Mouse (Mus musculus): ENCODE data around the gene Canx. TPM values are rescaled to one million over a fixed set of nuclear protein-coding genes. Genes with fewer than 3 reads are reported as not detected.
A peak's percentile ranks its signal among the peaks of the same experiment; 100 is the strongest.

Canx gene
- polyA plus RNA-seq (2015; fragmentation: Nextera tagmentation; extraction: Ambion mirVana), result 125 and 130 TPM in 2 replicates

DNA sequence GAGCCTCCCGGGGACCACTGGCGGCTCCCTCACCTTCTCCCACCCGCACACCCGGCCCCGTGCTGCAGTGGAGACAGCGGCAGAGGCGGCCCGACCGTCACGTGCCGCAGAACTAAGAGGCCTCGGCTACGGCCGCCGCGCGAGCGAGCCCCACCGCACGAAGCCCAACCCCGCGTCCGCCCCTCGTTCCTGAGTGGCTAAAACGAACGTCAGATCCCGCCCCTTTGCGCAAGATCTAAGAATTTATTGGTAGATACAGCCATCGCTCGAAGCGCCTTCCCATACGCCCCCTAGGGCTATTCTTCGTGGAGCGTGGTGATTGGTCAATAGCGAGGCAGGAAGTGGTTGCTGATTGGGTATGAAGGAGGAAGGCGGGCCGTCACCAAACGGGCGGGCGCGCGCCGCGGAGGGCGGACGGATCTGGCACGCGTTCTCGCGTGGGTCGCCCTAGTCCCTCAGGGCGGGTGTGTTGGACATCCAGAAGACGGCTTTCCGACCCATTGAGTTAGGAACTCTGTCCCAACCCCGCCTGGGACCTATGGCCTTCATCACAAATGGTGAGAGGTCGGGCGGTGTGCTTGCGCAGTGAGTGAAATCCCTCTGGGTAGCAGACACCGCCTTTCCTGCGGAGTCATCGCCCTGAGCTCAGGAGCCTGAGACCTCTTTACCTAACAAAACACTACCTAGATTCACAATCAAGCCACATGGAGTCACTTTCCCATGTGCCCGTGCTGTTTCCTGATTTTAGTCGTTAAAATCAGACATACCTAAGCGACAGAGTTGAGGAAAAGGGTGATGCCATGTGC is at the start of gene Canx:
Canx (minus strand) TSS at position 178 of the 806 bp plus-strand sequence.
- peak within 1 kb of the TSS; percentile 95 for H3K4me3 ChIP-seq (ENCODE audit: low read depth, low read length)
- H3K36me3 ChIP-seq (replicated peaks; ENCODE audit: insufficient read depth, low read length), result no peaks in the 10 kb centered on the region
- H3K27me3 ChIP-seq (ENCODE audit: insufficient read depth, low read length), result no peaks in the 10 kb centered on the region
- TF ChIP-seq EP300 (IDR thresholded peaks at IDR 0.05; ENCODE audit: low read depth) (peak; percentile 77; the same call in 1 of the 2 replicates), CTCF (IDR thresholded peaks at IDR 0.05; ENCODE audit: low read depth) (peak; percentile 29; the same call in 1 of the 2 replicates)
- peak; percentile 93 for ATAC-seq
- peak; percentile 98 for DNase-seq
- H3K9ac ChIP-seq (replicated peaks), result peak within 1 kb of the TSS; percentile 99
- H3K27ac ChIP-seq (ENCODE audit: low read depth), result peak within 1 kb of the TSS; percentile 94
- WGBS (ENCODE audit: insufficient replicate concordance), result under 1% methylated on average over 64 of the region's 64 CpGs
- peak within 1 kb of the TSS; percentile 93 for H3K4me2 ChIP-seq (ENCODE audit: low read depth, low read length)
- no peaks in the 10 kb centered on the region for H3K9me3 ChIP-seq (ENCODE audit: low read length)
- peaks cover 26% of the 10 kb centered on the region for H3K4me1 ChIP-seq (ENCODE audit: insufficient read depth)

DNA sequence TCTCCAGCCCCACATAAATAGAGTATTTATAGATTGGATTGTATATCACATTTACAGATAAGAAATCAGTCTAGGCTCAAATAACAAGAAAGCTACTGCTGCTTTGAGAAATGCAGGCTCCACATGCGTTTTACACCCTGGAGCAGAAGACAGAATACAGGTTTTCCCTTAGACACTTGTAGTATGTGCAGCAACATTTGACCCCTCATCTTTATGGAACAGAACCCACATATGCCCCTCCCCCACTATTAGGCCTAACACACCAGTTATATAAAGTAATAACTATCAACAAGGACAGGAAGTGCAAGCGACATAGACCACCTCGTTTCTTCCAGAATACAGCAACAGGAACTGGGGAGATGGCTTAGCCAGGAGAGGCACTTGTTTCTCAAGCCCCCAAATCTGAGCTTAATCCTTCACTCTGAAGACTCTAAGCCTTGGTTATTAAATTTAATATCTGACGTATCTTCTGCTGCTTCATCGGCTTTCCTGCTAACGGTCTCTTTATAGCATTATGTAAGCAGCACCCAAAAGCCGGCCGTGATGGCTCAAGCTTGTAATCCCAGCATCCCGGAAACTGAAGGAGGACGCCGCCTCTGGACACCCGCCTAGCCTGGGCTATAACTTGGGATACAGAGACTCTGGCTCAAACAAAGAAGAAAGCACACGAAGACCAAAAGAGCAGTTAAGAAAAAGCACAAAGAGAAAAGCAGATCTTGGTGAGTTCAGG is 49.0 kb upstream of the Canx start:
- no peak for TF ChIP-seq CTCF (IDR thresholded peaks at IDR 0.05; ENCODE audit: low read depth)
- no peak for TF ChIP-seq EP300 (IDR thresholded peaks at IDR 0.05; ENCODE audit: low read depth)
- no peaks in the 10 kb centered on the region for H3K27me3 ChIP-seq (ENCODE audit: insufficient read depth, low read length)
- H3K36me3 ChIP-seq (replicated peaks; ENCODE audit: insufficient read depth, low read length), result peaks cover 4% of the 10 kb centered on the region
- no peak overlapping the region for H3K9ac ChIP-seq (replicated peaks)
- ATAC-seq (no peak), DNase-seq (no peak)
- 89% methylated on average over 13 of the region's 13 CpGs for WGBS (ENCODE audit: insufficient replicate concordance)
- no peak overlapping the region for H3K27ac ChIP-seq (ENCODE audit: low read depth)
- no peak overlapping the region for H3K4me3 ChIP-seq (ENCODE audit: low read depth, low read length)
- H3K9me3 ChIP-seq (ENCODE audit: low read length), result no peaks in the 10 kb centered on the region
- H3K4me1 ChIP-seq (ENCODE audit: insufficient read depth), result peaks cover 18% of the 10 kb centered on the region
- no peak overlapping the region for H3K4me2 ChIP-seq (ENCODE audit: low read depth, low read length)

DNA sequence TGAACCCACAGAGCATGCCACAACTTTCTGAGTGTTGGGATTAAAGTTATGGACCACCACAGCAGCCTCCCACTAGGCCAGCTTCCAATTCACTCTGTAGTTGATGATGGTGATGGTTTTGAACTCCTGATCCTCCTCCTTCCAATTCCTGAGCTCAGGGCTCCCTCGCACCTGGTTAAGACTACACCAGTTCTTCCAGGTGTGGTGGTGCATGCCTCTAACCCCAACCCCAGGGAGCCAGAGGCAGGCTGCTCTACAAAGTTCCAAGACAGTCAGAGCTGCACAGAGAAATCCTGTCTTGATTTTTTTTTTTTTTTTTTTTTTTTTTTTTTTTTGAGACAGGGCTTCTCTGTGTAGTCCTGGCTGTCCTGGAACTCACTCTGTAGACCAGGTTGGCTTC is 48.1 kb upstream of the Canx start:
- TF ChIP-seq CTCF (IDR thresholded peaks at IDR 0.05; ENCODE audit: low read depth), result no peak
- TF ChIP-seq EP300 (IDR thresholded peaks at IDR 0.05; ENCODE audit: low read depth), result no peak
- H3K4me2 ChIP-seq (ENCODE audit: low read depth, low read length), result no peak overlapping the region
- no peaks in the 10 kb centered on the region for H3K36me3 ChIP-seq (replicated peaks; ENCODE audit: insufficient read depth, low read length)
- H3K27me3 ChIP-seq (ENCODE audit: insufficient read depth, low read length), result no peaks in the 10 kb centered on the region
- DNase-seq (no peak), ATAC-seq (no peak)
- no peaks in the 10 kb centered on the region for H3K9me3 ChIP-seq (ENCODE audit: low read length)
- peaks cover 12% of the 10 kb centered on the region for H3K4me1 ChIP-seq (ENCODE audit: insufficient read depth)
- no peak overlapping the region for H3K9ac ChIP-seq (replicated peaks)
- H3K27ac ChIP-seq (ENCODE audit: low read depth), result no peak overlapping the region
- 83% methylated on average over 1 of the region's 1 CpGs for WGBS (ENCODE audit: insufficient replicate concordance)
- no peak overlapping the region for H3K4me3 ChIP-seq (ENCODE audit: low read depth, low read length)

DNA sequence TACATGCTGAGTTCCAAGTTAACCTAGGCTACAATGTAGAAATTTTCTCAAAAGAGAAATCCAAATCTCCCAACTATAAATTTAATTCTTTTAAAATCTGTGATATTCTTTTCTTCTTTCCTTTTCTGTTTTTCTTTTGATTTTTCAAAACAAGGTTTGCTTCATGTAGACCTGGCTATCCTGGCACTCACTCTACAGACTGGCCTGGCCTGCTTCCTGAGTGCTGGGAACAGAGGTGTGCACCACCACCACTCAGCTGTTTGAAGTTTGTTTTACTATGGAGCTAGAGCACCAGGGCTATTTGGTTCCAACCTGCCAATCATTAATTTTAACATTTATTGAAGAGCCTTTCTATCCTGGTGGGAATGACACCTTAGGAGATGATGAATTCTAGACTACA is 47.6 kb upstream of the Canx start:
- H3K27ac ChIP-seq (ENCODE audit: low read depth), result no peak overlapping the region
- H3K4me3 ChIP-seq (ENCODE audit: low read depth, low read length), result no peak overlapping the region
- no peak for DNase-seq
- no peaks in the 10 kb centered on the region for H3K9me3 ChIP-seq (ENCODE audit: low read length)
- no peaks in the 10 kb centered on the region for H3K27me3 ChIP-seq (ENCODE audit: insufficient read depth, low read length)
- TF ChIP-seq EP300 (IDR thresholded peaks at IDR 0.05; ENCODE audit: low read depth) (no peak), CTCF (IDR thresholded peaks at IDR 0.05; ENCODE audit: low read depth) (no peak)
- no peak for ATAC-seq
- H3K4me1 ChIP-seq (ENCODE audit: insufficient read depth), result peaks cover 12% of the 10 kb centered on the region
- H3K9ac ChIP-seq (replicated peaks), result no peak overlapping the region
- H3K36me3 ChIP-seq (replicated peaks; ENCODE audit: insufficient read depth, low read length), result no peaks in the 10 kb centered on the region
- no peak overlapping the region for H3K4me2 ChIP-seq (ENCODE audit: low read depth, low read length)

DNA sequence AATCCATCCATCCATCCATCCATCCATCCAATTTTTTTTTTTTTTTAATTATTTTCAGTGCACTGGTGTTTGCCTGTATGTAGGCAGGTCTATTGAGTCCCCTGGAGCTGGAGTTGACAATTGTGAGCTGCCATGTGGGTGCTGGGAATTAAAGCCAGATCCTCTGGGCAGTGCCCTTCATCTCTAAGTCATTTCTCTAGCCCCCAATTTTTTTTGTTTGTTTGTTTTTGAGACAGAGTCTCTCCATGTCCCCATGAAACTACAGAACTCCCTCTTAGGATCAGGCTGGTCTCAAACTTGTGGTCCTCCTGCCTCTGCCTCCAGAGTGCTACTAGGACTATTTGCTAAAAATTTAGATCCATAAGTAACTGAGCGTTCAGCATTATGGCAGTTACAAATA is 46.4 kb upstream of the Canx start:
- Histone ChIP-seq H3K4me1 (ENCODE audit: insufficient read depth) (peaks cover 12% of the 10 kb centered on the region), H3K36me3 (replicated peaks; ENCODE audit: insufficient read depth, low read length) (no peaks in the 10 kb centered on the region), H3K9ac (replicated peaks) (no peak overlapping the region; the same call in 1 of the 2 replicates), H3K4me3 (ENCODE audit: low read depth, low read length) (peak overlapping the region; percentile 45; the same call in 1 of the 2 replicates), H3K4me2 (ENCODE audit: low read depth, low read length) (peak overlapping the region; percentile 70; the same call in 1 of the 2 replicates), H3K27me3 (ENCODE audit: insufficient read depth, low read length) (no peaks in the 10 kb centered on the region), H3K27ac (ENCODE audit: low read depth) (no peak overlapping the region), H3K9me3 (ENCODE audit: low read length) (no peaks in the 10 kb centered on the region)
- DNase-seq, result no peak
- whole genome bisulfite sequencing (ENCODE audit: insufficient replicate concordance), result 94% methylated on average over 1 of the region's 1 CpGs
- ATAC-seq, result no peak
- TF ChIP-seq CTCF (IDR thresholded peaks at IDR 0.05; ENCODE audit: low read depth), result no peak
- TF ChIP-seq EP300 (IDR thresholded peaks at IDR 0.05; ENCODE audit: low read depth), result no peak

DNA sequence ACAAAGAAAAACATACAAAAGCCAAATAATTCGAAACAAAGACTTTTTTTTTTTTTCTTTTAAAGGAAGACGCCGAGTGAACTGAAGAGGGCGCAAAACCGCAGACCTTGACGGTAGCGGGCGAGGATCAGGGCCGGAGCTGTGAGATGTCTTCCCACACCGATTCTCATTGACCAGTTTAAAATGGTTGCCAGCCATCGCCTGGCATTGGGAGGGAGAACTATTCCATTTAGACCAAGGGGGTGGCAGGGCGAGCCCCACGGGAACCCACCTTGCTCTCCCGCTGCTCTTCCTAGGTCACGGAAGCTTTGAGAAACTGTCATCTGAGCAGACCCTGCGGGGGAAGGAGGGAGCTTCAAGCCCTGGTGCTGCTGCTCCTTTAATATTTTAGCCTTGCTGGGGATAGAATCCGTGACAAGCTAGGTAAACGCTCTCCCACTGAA is 45.9 kb upstream of the Canx start:
- H3K36me3 ChIP-seq (replicated peaks; ENCODE audit: insufficient read depth, low read length), result no peaks in the 10 kb centered on the region
- H3K4me1 ChIP-seq (ENCODE audit: insufficient read depth), result peaks cover 9% of the 10 kb centered on the region
- peak overlapping the region; percentile 70 for H3K4me2 ChIP-seq (ENCODE audit: low read depth, low read length)
- no peaks in the 10 kb centered on the region for H3K9me3 ChIP-seq (ENCODE audit: low read length)
- H3K27ac ChIP-seq (ENCODE audit: low read depth), result no peak overlapping the region
- DNase-seq (peak; percentile 72), ATAC-seq (peak; percentile 48; the same call in 1 of the 2 replicates)
- H3K27me3 ChIP-seq (ENCODE audit: insufficient read depth, low read length), result no peaks in the 10 kb centered on the region
- WGBS (ENCODE audit: insufficient replicate concordance), result 2% methylated on average over 18 of the region's 18 CpGs
- TF ChIP-seq EP300 (IDR thresholded peaks at IDR 0.05; ENCODE audit: low read depth) (no peak), CTCF (IDR thresholded peaks at IDR 0.05; ENCODE audit: low read depth) (peak; percentile 66)
- peak overlapping the region; percentile 45 for H3K4me3 ChIP-seq (ENCODE audit: low read depth, low read length)
- H3K9ac ChIP-seq (replicated peaks), result peak overlapping the region; percentile 58

Measured in liver, postnatal 0 days (tissue).